Mouse (Mus musculus) kidney, adult 2 months (tissue): ENCODE measurements at regions not wholly inside any gene's neighbourhood (a gene's known extent, or its start where the extent isn't known, plus 50 kb on each side); places are given as distances from the start of the nearest gene placed in this dataset.

Experiments used
- CTCF ChIP-seq: fragments of 200-500 bp; conservative IDR thresholded peaks from 2 replicates; pipeline ENCODE4 v1.5.1; 2011; ENCODE audit warnings: low read depth, mild to moderate bottlenecking, control low read depth, low read length, moderate library complexity, mixed read lengths; ENCODE audit not compliant: insufficient read depth, insufficient read length
- POLR2A ChIP-seq: fragments of 200-500 bp; IDR thresholded peaks from one replicate; pipeline ENCODE4 v1.6.1; 2011; ENCODE audit warnings: low read depth, low read length, control low read depth

DNA sequence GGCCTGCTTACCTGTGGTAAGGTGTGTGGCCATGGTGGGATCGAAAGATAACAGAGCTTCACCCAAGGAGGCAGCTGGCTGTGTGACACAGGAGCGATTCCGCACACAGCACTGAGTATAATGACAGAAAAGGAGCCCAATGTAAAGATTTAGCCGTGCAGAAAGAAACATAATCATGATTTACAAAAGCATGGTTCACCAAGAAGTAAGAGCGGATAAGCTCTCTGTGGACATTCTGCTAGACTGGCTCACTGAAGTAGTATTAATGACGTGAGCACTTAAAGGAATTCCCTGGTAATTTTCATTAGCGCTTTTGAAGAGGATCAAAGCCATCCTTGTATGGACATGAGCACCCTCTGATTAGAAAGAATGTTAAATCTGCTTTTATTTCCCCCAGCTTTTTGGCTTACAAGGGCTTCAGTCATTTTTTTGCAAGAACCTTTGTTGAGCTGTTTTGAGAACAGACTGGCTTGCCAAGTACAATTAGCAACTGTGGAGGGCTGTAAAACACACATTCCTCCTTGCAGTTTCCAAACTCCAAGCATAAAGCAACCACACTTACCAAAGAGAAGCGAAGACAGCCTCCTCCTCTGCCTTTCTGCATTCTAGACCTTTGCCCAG, 140.5 kb upstream of the Gcfc2 start:
- TF ChIP-seq CTCF (no peak), POLR2A (no peak)
